Mouse (Mus musculus) mammary gland, adult 2 months (tissue): ENCODE results near the gene Tcf12. TPM values are rescaled to one million over a fixed set of nuclear protein-coding genes. Genes with fewer than 3 reads are reported as not detected.

Experiments used
- polyA plus RNA-seq: library from polyadenylated mRNA; depleted of rRNA; stranded (reverse); fragments of >200 nt; gene quantifications from 2 replicates; pipeline ENCODE4 v1.2.3, GENCODE M21; 2012; ENCODE audit warnings: low replicate concordance; rRNA removed

The Tcf12 gene
- polyA plus RNA-seq, result 95.8 and 195 TPM in 2 replicates

DNA sequence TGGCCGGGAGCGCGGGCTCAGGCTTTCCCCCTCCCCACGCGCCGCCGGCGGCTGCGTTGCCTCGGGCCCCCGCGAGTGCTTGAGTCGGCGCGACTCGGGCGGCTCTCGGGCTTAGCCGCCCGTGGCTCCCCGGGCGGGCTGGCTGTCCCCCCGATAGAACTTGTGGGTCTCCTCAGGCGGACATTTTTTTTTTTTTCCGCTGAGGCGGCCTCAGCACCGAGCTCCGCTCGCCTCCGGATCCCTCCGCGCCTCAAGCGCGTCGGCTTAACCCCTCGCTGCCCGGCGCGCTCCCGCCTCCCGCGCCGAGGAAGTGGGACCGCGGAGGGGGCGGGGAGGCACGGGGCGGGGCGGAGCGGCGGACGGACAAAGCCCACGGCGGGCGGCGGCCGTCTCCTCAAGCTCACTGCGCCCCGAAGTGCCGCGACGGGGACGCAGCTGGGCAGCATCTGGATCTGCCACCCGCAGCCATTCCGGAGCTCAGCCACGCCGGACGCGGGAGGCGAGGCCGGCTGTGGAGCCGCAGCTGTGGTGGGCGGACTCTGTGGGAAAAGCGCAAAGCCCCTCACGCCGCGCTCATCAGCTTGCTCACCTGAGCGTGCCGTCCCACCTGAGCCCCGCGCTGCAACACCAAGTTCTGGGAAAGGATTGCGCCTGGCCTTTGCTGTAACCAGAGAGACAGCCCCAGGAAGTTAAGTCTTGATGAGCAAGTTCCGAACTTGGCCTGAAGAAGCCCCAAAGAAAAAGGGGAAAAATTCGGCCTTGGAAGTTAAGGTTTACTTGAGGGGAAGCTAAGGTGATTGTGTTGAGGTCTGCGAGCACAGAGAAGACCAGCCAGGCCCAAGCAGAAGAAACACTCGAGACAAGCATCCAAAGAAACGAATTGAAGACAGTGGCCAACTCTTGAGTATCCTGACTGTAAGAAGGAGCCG lies at the start of gene Tcf12:
Gene Tcf12, minus strand, starts transcription at position 250 of the 929 bp plus-strand sequence.

Other genes with a start within 250 kb of the Tcf12 start
- gene Zfp280d, start 163.0 kb upstream of the Tcf12 start, polyA plus RNA-seq, result 5.7 and 9.3 TPM in 2 replicates